8 mouse cellular contexts compared by ENCODE assay signal in the genomic region with DNA sequence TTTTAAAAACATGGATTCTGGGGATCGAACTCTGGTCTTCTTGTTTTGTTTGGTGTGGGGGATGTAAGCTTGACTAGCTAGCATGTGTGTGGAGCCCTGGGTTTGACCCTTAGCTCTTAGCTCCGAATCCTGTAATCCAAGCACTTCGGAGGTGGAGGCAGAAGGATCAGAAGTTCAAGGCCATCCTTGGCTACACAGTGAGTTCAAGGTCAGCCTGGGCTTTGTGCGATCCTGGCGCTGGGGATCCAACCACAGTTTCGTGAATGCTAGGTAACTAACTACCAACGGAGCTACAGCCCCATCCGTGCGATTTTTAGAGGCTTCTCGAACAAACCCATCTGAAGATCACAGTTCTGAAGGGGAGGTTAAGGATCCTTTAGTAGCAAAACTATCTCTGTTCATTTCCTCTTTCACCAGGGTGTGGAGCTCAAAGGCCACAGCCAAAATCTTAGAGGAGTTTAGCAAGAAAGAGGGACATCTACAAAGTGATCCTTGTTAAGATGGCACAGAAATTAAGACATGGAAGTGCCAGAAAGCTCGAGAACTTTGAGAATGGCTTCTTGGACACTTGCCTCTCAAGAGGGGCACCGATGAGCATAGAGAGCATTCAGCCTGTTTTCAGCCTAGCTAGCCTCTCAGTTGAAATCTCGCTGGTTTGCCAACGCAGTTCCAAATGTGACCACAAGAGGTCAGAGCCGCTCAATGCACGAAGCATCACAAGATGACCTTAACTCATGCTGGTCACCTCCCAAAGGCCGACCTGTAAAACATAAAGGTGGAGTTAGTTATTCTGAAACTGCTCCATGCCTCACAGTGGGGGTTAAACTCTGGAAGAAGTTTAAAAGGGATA.
DNase-seq lines count a peak whose midpoint lies in the region; ATAC-seq and TF ChIP-seq lines count a peak whose summit lies in the region.

No protein-coding gene starts in this region.

- H3K4me2 ChIP-seq in intestine, embryonic 15.5 days (replicated peaks), result no peak overlapping the region

- H3K27me3 ChIP-seq in intestine, embryonic 15.5 days (replicated peaks), result no peaks in the 10 kb centered on the region

- intact Hi-C loops in gastrocnemius, postnatal 36 days (cut with DNase I), result loop anchor here (5.0 to 10.0 kb wide), 2 partner anchors 96 to 318 kb away; no protein-coding TSS in a partner anchor
- intact Hi-C loops in left cerebral cortex, postnatal 25 days (cut with DNase I), result loop anchor here (1.0 to 5.0 kb wide), 2 partner anchors 95 to 351 kb away; no protein-coding TSS in a partner anchor

- peak; percentile 79 to 87 for DNase-seq in gastrocnemius, postnatal 36 days
- peak; percentile 82 to 83 for DNase-seq in left cerebral cortex, postnatal 25 days (ENCODE audit: low spot score in 2 of 2)
- DNase-seq in mesoderm, embryonic 11.5 days (ENCODE audit: low read depth, low spot score), result peak; percentile 78
- DNase-seq in right cerebral cortex, postnatal 25 days, result peak; percentile 78
- peak; percentile 89 for DNase-seq in urinary bladder, postnatal 25 days (ENCODE audit: low spot score)

- no peak for TF ChIP-seq POLR2A in cortical plate, adult 2 months (IDR thresholded peaks at IDR 0.05; ENCODE audit: extremely low read depth, insufficient read depth, low read length)

- peak; percentile 67 for ATAC-seq in activated CD4-positive, CD25-positive, alpha-beta regulatory T cell, adult 4 months
- peak; percentile 72 for ATAC-seq in intestine, embryonic 15.5 days

- H3K27ac ChIP-seq in cortical plate, adult 2 months (ENCODE audit: insufficient read depth, low read length), result no peak overlapping the region
- H3K27ac ChIP-seq in intestine, embryonic 15.5 days, result no peak overlapping the region

- WGBS in intestine, embryonic 15.5 days, result 47% methylated on average over 17 of the region's 17 CpGs

- TF ChIP-seq CTCF in cortical plate, adult 2 months (IDR thresholded peaks at IDR 0.05; ENCODE audit: extremely low read depth, insufficient read depth, low read length), result peak; percentile 96

- no peaks in the 10 kb centered on the region for H3K36me3 ChIP-seq in intestine, embryonic 15.5 days

- no peak overlapping the region for H3K9ac ChIP-seq in intestine, embryonic 15.5 days

- H3K9me3 ChIP-seq in intestine, embryonic 15.5 days, result no peaks in the 10 kb centered on the region

- no peak overlapping the region for H3K4me3 ChIP-seq in cortical plate, adult 2 months (ENCODE audit: insufficient read depth, low read length)
- H3K4me3 ChIP-seq in intestine, embryonic 15.5 days (replicated peaks), result no peak overlapping the region

- no peaks in the 10 kb centered on the region for H3K4me1 ChIP-seq in cortical plate, adult 2 months (ENCODE audit: control insufficient read depth, insufficient read depth, low read length)
- H3K4me1 ChIP-seq in intestine, embryonic 15.5 days (replicated peaks), result no peaks in the 10 kb centered on the region
